Mouse (Mus musculus): Measurements from ENCODE around the gene Dirc2. TPM values are rescaled to one million over a fixed set of nuclear protein-coding genes. Genes with fewer than 3 reads are reported as not detected.

Dirc2 gene
- total and polyA plus RNA-seq, 3 experiments: 43.2 to 61.9 (median 49.9) TPM

DNA sequence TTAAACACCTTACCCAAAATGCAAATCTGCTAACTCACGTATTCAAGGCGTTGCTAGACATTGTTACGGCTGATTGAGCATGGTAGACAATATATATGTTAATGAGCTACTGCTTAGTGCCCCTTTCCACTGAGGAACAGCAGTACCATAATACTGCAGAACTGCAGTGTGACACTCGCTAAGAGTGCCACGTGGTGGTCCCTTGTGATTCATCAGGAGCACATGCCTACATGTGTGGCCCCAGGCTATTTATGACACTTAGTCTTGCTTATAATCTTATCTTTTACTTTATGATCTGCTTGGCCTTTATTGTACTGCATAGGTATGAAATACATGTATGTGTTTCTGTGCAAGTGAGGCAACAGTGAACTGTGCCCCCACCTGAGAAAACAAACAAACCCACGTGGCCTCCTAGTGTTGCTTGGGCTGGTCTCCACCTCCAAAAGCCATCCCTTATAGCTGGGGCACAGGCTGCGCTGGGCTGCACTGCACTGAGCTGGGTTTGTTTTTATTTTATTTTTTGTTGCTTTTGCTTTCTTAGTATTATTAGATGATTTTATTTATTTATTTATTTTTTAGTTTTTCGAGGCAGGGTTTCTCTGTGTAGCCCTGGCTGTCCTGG is 18.5 kb upstream of the Dirc2 start:
- TF ChIP-seq CTCF (IDR thresholded peaks at IDR 0.05): no peak
- TF ChIP-seq EP300 (IDR thresholded peaks at IDR 0.05; ENCODE audit: insufficient read depth, low read depth, low read length): no peak
- no peak for TF ChIP-seq POLR2A (IDR thresholded peaks at IDR 0.05; ENCODE audit: insufficient read depth, low read depth, low read length)

GRCm38 (mm10) chr16:35787163-35787562 is 18.0 kb upstream of the Dirc2 start:
- TF ChIP-seq CTCF (IDR thresholded peaks at IDR 0.05): no peak
- TF ChIP-seq EP300 (IDR thresholded peaks at IDR 0.05; ENCODE audit: insufficient read depth, low read depth, low read length): no peak
- no peak for TF ChIP-seq POLR2A (IDR thresholded peaks at IDR 0.05; ENCODE audit: insufficient read depth, low read depth, low read length)
- H3K79me2 ChIP-seq (replicated peaks; ENCODE audit: control insufficient read depth, insufficient read depth, low read length): no peaks in the 10 kb centered on the region
- H3K4me1 ChIP-seq (ENCODE audit: control insufficient read depth, insufficient read depth, low read length): no peaks in the 10 kb centered on the region; the same call in 1 of the 2 replicates
- no peak overlapping the region for H3K4me3 ChIP-seq
- H3K27me3 ChIP-seq (ENCODE audit: control insufficient read depth, insufficient read depth, low read length): no peaks in the 10 kb centered on the region
- no peaks in the 10 kb centered on the region; the same call in 1 of the 2 replicates for H3K36me3 ChIP-seq (ENCODE audit: control insufficient read depth, insufficient read depth, low read length)
- H3K27ac ChIP-seq: no peak overlapping the region
- intact Hi-C loops (cut with DNase I): no loop called here
- no peak for DNase-seq
- no peak overlapping the region for H3K9ac ChIP-seq (ENCODE audit: low read depth, low read length)
- WGBS: 95% methylated on average over 6 of the region's 6 CpGs

More for the DNA sequence above, 18.5 kb upstream of the Dirc2 start:
- 90% methylated on average over 8 of the region's 8 CpGs for WGBS
- intact Hi-C loops (cut with DNase I): no loop called here
- Histone ChIP-seq H3K4me3 (no peak overlapping the region), H3K27me3 (ENCODE audit: control insufficient read depth, insufficient read depth, low read length) (no peaks in the 10 kb centered on the region), H3K79me2 (replicated peaks; ENCODE audit: control insufficient read depth, insufficient read depth, low read length) (no peaks in the 10 kb centered on the region), H3K9ac (ENCODE audit: low read depth, low read length) (no peak overlapping the region), H3K4me1 (ENCODE audit: control insufficient read depth, insufficient read depth, low read length) (no peaks in the 10 kb centered on the region; the same call in 1 of the 2 replicates), H3K36me3 (ENCODE audit: control insufficient read depth, insufficient read depth, low read length) (no peaks in the 10 kb centered on the region; the same call in 1 of the 2 replicates), H3K27ac (no peak overlapping the region; the same call in 1 of the 2 replicates)
- no peak for DNase-seq

DNA sequence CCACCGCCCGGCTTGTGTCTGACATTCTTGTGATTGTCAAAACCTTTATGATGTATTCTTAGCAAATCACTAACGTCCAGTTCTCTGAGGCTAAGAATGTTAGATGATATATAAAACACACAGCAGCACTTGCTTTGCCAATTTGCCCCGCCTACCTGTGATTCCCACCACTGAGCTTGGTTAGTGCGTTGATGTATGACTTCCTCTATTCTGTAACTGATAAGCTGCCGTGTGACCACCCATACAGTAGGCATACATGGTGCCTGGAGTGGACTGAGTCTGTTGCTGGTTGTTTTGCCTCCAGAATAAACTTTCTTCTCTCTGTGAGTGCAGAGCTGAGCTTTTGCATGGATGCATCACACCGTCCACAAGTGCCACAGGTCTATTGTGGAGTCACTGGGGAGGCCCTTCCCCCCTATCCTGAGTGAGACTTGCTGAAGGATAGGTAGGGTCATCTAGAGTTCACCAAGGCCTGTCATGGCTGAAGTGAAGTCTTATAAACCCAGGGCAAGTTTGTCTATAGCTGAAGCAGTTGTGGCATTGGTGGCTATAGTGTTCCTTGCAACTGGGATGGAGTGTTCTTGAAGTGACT is 15.1 kb upstream of the Dirc2 start:
- 70% methylated on average over 7 of the region's 7 CpGs for WGBS
- Histone ChIP-seq H3K4me3 (no peak overlapping the region), H3K36me3 (ENCODE audit: control insufficient read depth, insufficient read depth, low read length) (no peaks in the 10 kb centered on the region; the same call in 1 of the 2 replicates), H3K27me3 (ENCODE audit: control insufficient read depth, insufficient read depth, low read length) (no peaks in the 10 kb centered on the region), H3K27ac (no peak overlapping the region), H3K79me2 (replicated peaks; ENCODE audit: control insufficient read depth, insufficient read depth, low read length) (no peaks in the 10 kb centered on the region), H3K9ac (ENCODE audit: low read depth, low read length) (no peak overlapping the region), H3K4me1 (ENCODE audit: control insufficient read depth, insufficient read depth, low read length) (no peaks in the 10 kb centered on the region; the same call in none of the 2 replicates)
- TF ChIP-seq CTCF (IDR thresholded peaks at IDR 0.05): no peak
- TF ChIP-seq POLR2A (IDR thresholded peaks at IDR 0.05; ENCODE audit: insufficient read depth, low read depth, low read length): no peak
- TF ChIP-seq EP300 (IDR thresholded peaks at IDR 0.05; ENCODE audit: insufficient read depth, low read depth, low read length): no peak
- no peak for DNase-seq
- intact Hi-C loops (cut with DNase I): no loop called here

DNA sequence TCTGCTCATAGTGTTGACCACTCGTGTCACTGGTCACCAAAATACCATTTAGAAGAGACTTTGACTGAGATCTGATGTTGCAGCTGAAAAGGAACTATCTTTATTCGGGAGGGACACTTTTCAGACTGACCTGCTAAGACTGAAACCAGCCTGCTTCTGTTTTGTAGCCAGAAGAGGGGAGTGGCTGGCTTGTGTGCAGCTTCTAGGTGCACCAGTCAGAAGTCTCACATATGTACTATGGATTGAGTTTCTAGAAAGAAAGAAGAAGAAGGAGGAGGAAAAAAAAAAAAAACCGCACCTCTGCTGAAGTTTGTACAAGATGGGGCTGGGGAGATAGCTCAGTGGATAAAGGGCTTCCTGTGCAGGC is 14.0 kb upstream of the Dirc2 start:
- Histone ChIP-seq H3K4me3 (no peak overlapping the region), H3K36me3 (ENCODE audit: control insufficient read depth, insufficient read depth, low read length) (no peaks in the 10 kb centered on the region), H3K27me3 (ENCODE audit: control insufficient read depth, insufficient read depth, low read length) (no peaks in the 10 kb centered on the region), H3K9ac (ENCODE audit: low read depth, low read length) (no peak overlapping the region), H3K27ac (no peak overlapping the region), H3K4me1 (ENCODE audit: control insufficient read depth, insufficient read depth, low read length) (no peaks in the 10 kb centered on the region; the same call in none of the 2 replicates), H3K79me2 (replicated peaks; ENCODE audit: control insufficient read depth, insufficient read depth, low read length) (no peaks in the 10 kb centered on the region)
- DNase-seq: no peak
- TF ChIP-seq EP300 (IDR thresholded peaks at IDR 0.05; ENCODE audit: insufficient read depth, low read depth, low read length) (no peak), POLR2A (IDR thresholded peaks at IDR 0.05; ENCODE audit: insufficient read depth, low read depth, low read length) (no peak), CTCF (IDR thresholded peaks at IDR 0.05) (no peak)
- 69% methylated on average over 3 of the region's 3 CpGs for WGBS
- intact Hi-C loops (cut with DNase I): no loop called here

- 83% methylated on average over 13 of the region's 13 CpGs for WGBS
- Histone ChIP-seq H3K27me3 (ENCODE audit: control insufficient read depth, insufficient read depth, low read length) (no peaks in the 10 kb centered on the region), H3K4me1 (ENCODE audit: control insufficient read depth, insufficient read depth, low read length) (no peaks in the 10 kb centered on the region; the same call in none of the 2 replicates), H3K27ac (no peak overlapping the region), H3K36me3 (ENCODE audit: control insufficient read depth, insufficient read depth, low read length) (no peaks in the 10 kb centered on the region), H3K4me3 (no peak overlapping the region), H3K79me2 (replicated peaks; ENCODE audit: control insufficient read depth, insufficient read depth, low read length) (no peaks in the 10 kb centered on the region), H3K9ac (ENCODE audit: low read depth, low read length) (no peak overlapping the region)
- intact Hi-C loops (cut with DNase I): no loop called here
- no peak for DNase-seq
- TF ChIP-seq EP300 (IDR thresholded peaks at IDR 0.05; ENCODE audit: insufficient read depth, low read depth, low read length): no peak
- TF ChIP-seq POLR2A (IDR thresholded peaks at IDR 0.05; ENCODE audit: insufficient read depth, low read depth, low read length): no peak
- no peak for TF ChIP-seq CTCF (IDR thresholded peaks at IDR 0.05)
Observed at GRCm38 (mm10) chr16:35782451-35783206, 13.5 kb upstream of the Dirc2 start.
